Mouse (Mus musculus) small intestine, adult 2 months (tissue): ENCODE results near the gene Gas2.

Source experiments
- CTCF ChIP-seq: fragments of 200-500 bp; IDR thresholded peaks from 2 replicates; pipeline ENCODE4 v1.5.1; 2012; ENCODE audit warnings: low read depth, mild to moderate bottlenecking, control low read depth, inconsistent platforms, low read length, moderate library complexity, mixed read lengths; ENCODE audit not compliant: insufficient replicate concordance, insufficient read length; ENCODE audit errors: extremely low read depth
- POLR2A ChIP-seq: fragments of 200-500 bp; IDR thresholded peaks from 2 replicates; pipeline ENCODE4 v1.6.1; 2012; ENCODE audit warnings: low read depth, mild to moderate bottlenecking, control low read depth, inconsistent platforms, low read length, moderate library complexity

DNA sequence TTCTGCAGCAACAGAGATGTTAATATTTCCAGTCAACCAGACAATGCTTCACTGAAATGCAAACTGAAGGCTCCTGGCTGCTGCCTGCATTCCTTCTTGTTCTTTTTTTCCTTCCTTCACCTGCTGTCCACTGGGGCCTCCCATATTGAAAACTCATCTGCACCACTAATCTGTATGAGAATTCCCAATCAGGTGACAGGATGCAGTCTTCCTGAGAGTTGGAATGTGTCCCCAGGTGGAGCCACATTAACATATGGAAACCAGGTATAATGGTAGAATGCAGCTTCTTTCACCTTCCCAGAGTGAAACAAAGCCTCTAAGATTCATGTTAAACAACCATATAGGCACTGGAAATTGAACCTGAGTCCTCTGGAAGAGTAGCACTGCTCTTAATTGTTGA, 96.0 kb downstream of the Gas2 start:
- TF ChIP-seq CTCF (no peak), POLR2A (no peak)
